Mouse (Mus musculus) adrenal gland, postnatal 36 days (tissue): Measurements from ENCODE around the gene Furin. TPM values are rescaled to one million over a fixed set of nuclear protein-coding genes. Genes with fewer than 3 reads are reported as not detected.

Experiments used
- DNase-seq, 2 experiments: peaks; one replicate each; pipeline ENCODE4 v3.0.0; 2021; ENCODE audit warnings: mixed read lengths in 1 of 2
- total RNA-seq, 2 experiments: library from RNA; stranded (reverse); gene quantifications; 2 replicates each; pipeline ENCODE4 v1.2.3; 2021

Gene Furin
- total RNA-seq, 2 experiments from 2014 or later, result 155 to 170 TPM

GRCm38 (mm10) chr7:80427730-80428129 lies 22.5 kb upstream of the Furin start:
- DNase-seq, result no peak

DNA sequence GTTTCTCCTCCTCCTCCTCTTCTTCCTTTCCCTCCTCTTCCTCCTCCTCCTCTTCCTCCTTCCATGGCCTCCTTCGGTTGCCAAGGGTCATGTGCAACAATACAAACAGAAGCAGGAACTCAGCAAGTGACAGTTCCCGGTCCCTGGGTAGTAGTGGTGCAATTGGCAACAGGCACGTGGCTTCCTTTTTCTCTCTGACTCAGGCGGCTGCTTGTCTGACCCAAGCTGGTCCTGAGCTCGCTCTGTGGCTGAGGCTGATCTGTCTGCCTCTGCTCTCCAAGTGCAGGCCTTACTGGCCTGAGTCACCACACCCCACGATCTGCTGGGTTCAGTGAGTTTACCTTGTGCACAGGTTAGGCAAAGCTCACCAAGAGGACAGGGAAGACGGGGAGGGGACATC lies 21.1 kb upstream of the Furin start:
- peak in 1 of 2 experiments; percentile 51 for DNase-seq

- DNase-seq, result no peak
Observed at GRCm38 (mm10) chr7:80424722-80425121, 19.5 kb upstream of the Furin start.

GRCm38 (mm10) chr7:80422759-80423480 lies 17.7 kb upstream of the Furin start:
- DNase-seq, result peak; percentile 37 to 68

DNA sequence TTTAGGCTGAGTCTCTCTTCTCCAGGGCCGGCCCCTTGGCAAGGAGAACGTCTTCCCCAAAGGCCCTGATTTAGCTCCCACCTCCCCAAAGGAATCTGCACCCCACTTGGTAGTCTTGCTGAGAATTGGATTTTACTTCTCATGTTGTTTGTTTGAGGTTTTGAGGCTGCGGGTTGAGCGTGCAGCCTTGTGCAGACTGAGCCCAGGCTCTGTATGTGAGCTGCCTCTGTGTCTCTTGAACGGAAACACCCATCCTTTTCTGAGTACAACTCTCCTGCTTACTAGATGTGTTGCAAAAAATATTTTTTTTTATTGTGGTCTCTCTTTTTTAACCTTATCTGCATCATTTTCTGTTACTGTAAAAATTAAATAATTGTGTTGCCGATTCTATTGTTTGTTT lies 16.3 kb upstream of the Furin start:
- DNase-seq, result no peak

DNA sequence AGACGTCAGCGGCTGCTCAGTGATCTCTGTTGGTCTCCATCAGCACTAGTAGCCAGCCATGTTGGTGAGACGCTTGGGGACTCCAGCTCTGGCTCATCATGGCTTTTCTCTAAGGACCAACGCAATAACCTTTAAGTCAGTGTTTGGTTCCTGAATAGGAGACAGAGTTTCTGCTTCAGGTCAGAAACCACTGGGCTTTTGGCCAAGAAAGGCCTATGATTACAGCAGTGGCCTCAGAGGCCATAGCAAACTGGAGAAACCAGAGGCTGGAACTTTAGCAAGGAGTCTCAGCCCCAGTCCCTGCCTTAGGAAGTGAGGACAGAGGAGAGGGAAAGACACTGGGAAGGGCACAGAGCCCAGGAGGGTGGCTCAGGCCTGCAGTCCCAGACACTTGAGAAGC lies 15.3 kb upstream of the Furin start:
- peak; percentile 43 to 56 for DNase-seq

GRCm38 (mm10) chr7:80419278-80419677 lies 14.0 kb upstream of the Furin start:
- DNase-seq, result no peak

DNA sequence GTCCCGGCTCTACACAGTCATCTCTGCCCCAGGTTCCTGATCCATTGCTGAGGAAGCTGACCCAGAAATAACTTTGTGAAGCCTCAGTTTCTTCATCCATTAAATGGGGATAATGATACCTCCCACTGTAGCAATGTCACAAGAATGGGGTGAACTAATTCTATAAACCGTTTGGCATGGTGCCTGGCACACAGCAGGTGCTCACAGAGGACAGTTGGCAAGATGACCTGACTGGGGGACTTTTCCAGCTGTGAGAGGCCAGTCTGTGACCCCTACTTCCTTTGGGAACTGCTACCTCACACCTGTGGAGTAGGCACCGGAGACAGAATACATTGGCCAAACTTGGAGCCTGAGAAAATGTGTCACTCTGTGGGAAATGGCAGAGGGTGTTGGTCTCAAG lies 12.8 kb upstream of the Furin start:
- DNase-seq, result no peak

- DNase-seq, result no peak
Observed at GRCm38 (mm10) chr7:80417601-80418000, 12.4 kb upstream of the Furin start.

- DNase-seq, result no peak
Observed at GRCm38 (mm10) chr7:80416969-80417368, 11.7 kb upstream of the Furin start.

GRCm38 (mm10) chr7:80414303-80414855 lies 9.1 kb upstream of the Furin start:
- no peak for DNase-seq

- no peak for DNase-seq
Observed at GRCm38 (mm10) chr7:80413512-80414302, 8.5 kb upstream of the Furin start.

DNA sequence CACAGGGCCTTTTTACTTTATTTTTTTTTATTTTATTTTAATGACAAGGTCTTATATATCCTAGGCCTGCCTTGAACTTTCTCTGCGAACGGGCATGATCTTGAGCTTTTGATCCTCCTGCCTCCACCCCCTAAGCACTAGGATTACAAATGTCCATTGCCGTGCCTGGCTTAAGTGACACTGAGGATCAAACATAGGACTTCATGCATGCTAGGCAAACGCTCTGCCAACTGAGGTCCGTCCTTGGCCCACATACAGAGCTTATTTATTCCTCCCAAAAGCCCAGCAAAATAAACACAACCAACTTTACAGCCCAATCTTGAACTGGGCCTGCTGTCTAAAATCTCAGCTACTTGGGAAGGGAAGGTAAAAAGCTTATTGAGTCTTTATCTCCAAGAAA lies 7.5 kb upstream of the Furin start:
- peak; percentile 50 to 53 for DNase-seq

DNA sequence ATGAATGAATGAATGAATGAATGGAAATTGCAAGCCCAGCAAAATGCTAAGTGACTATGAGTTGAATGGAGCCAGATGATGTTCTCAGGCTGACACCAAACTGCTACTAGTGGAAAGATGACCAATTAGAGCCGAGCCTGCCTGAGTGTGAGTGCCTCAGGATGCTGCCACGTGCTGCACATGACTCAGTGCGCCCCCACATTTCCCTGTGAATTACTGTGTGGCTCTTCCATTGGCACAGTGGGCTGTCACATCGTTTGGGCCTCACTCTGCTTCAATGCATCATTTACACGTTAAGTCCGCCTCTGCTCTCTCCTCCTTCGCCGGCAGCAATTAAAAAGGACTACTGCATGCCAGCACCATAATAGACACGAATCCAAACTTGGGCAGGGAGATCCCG lies 7.0 kb upstream of the Furin start:
- DNase-seq, result no peak

DNA sequence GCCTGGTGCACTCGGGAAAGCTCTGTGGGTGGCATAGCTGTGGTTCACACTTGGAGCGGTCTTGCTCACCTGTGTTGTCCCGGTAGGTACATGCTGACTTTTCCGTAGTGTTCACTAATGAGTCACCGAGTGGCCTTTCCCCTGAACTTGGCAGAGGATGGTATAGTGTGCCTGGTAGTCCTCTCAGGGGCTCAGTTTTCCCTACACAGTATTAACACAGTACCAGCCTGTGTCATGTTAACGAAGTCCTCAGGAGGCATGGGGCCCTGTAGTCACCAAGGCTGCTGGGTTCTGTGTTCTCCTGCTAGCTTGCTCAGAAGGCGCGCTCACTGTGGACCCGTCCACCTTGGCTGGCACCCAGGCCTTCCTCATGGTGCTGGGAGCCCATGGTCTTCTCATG lies 5.1 kb upstream of the Furin start:
- DNase-seq, result no peak

- no peak for DNase-seq
Observed at GRCm38 (mm10) chr7:80407712-80408111, 2.5 kb upstream of the Furin start.

- no peak for DNase-seq
Observed at GRCm38 (mm10) chr7:80406186-80406585, 950 bp upstream of the Furin start.

DNA sequence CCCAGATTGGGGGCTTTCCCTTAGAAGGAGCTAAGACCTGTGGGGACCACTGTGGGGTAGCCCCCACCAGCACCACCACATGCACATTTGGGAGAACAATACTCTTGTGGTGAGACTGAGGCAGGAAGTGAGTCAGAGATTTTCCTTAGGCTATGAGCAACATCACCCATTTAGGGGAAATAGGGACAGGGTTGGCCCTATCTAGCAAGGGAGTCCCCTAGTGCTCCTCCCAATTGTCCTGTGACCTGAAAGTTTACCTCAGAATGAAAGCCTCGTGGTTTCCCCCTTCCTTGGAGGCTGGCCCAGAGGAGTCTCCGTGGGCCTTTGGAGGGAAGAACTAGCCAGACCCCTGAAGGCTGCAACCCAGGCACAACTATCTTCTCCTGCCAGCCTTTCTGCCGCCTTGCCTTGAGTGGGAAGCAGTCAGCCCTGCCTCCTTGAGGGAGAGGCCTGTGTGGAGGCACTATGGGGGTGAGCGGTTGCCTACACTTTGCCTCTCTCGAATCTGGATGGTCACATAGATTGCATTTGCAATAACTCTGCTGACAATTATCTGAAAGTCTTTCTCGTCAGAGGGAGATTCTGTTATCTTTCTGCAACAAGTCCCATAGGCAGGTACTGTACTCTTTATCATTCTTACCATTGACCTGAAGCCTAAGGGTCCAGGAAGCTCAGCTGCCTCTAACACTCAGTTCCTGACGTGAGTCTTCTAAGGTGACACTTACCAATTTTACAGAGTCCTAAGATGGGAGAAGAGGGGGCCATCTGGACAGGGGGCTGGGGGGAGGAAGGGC lies 938 bp downstream of the Furin start:
- no peak for DNase-seq

GRCm38 (mm10) chr7:80403551-80403950 lies 1.7 kb downstream of the Furin start:
- peak; percentile 83 to 84 for DNase-seq

GRCm38 (mm10) chr7:80402651-80403321 lies 2.5 kb downstream of the Furin start:
- DNase-seq, result peak; percentile 84 to 92

DNA sequence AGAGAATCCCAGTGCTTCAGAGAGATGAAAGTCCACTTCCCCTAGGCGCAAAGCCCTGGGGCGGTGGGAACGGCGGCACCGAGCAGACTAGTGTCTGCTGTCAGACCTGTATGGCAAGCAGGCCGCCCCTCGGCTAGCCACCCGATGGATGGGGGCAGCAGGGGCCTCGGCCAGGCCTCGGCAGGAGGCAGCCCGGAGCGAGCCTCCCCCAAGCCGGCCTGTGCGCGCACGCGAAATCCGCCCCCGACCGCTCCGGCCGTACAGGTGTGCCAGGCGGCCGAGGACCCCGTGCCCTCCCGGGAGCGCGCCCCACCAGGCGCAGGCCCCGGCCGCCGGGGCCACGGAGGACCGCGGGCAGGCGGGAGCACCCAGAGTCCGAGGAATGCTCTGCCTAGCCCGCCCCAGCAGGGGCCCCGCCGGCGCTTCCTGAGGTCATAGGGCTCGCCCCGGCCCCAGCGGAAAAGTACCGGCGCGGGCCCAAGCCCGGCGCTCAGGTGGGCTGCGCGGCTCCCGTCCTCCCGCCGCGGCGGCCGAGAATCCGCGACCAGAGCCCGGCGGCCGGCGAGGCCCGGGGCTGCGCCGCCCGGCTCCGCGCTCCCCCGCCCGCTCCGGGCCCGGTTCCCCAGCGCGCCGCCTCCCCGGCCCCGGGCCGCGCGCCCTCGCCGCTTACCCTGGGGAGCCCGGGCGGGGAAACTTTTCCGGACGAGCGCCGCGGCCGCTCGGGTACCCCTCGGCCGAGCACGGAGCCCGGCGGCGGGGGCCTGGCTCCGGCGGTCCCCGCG lies 3.2 kb downstream of the Furin start:
- peak; percentile 64 to 75 for DNase-seq
